Mouse (Mus musculus) heart, embryonic 15.5 days (tissue): ENCODE measurements around the gene Tln2. TPM values are rescaled to one million over a fixed set of nuclear protein-coding genes. Genes with fewer than 3 reads are reported as not detected.

Source experiments
- ATAC-seq: fragments of 200-750 bp; cut with Nextera tagmentation; replicated peaks from 2 replicates; pipeline ENCODE4 v1.8.0; 2017; ENCODE audit warnings: low read depth, moderate TSS enrichment; ENCODE audit not compliant: insufficient number of reproducible peaks, insufficient read depth, low FRiP score
- H3K27ac ChIP-seq: fragments of 300-500 bp; sonication (generic); 2 replicates; pipeline ENCODE4 v1.5.1; 2015; ENCODE audit warnings: mild to moderate bottlenecking, inconsistent platforms
- H3K27me3 ChIP-seq: fragments of 300-500 bp; sonication (generic); 2 replicates; pipeline ENCODE4 v1.6.1; 2015; ENCODE audit warnings: inconsistent platforms
- H3K36me3 ChIP-seq: fragments of 300-500 bp; sonication (generic); 2 replicates; pipeline ENCODE4 v1.6.1; 2015; ENCODE audit warnings: mild to moderate bottlenecking, inconsistent platforms
- H3K4me1 ChIP-seq: fragments of 300-500 bp; sonication (generic); replicated peaks from 2 replicates; pipeline ENCODE4 v1.6.1; 2015; ENCODE audit warnings: inconsistent platforms
- H3K4me2 ChIP-seq: fragments of 300-500 bp; sonication (generic); 2 replicates; pipeline ENCODE4 v1.6.1; 2015; ENCODE audit warnings: inconsistent platforms, mild to moderate bottlenecking, moderate library complexity
- H3K4me3 ChIP-seq: fragments of 300-500 bp; sonication (generic); 2 replicates; pipeline ENCODE4 v1.5.1; 2015; ENCODE audit warnings: mild to moderate bottlenecking, inconsistent platforms
- H3K9ac ChIP-seq: fragments of 300-500 bp; sonication (generic); 2 replicates; pipeline ENCODE4 v1.6.1; 2015; ENCODE audit warnings: mild to moderate bottlenecking, inconsistent platforms
- H3K9me3 ChIP-seq: fragments of 300-500 bp; sonication (generic); replicated peaks from 2 replicates; pipeline ENCODE4 v1.6.1; 2016; ENCODE audit warnings: inconsistent platforms
- WGBS: fragments of 180-500 bp; shearing (Covaris S2); methylation state at CpG from one replicate; pipeline ENCODE4 v1.1.7; 2015; ENCODE audit warnings: mixed read lengths; 5-methylcytosine and 5-hydroxymethylcytosine counted together
- polyA plus RNA-seq: library from polyadenylated mRNA; unstranded; fragments of >200 nt; fragmentation: Nextera tagmentation; extraction: Ambion mirVana; gene quantifications from 2 replicates; pipeline ENCODE4 v1.2.1, GENCODE M21; 2015

The Tln2 gene
- polyA plus RNA-seq, 1 experiment from 2014 or later: 65.7 TPM

DNA sequence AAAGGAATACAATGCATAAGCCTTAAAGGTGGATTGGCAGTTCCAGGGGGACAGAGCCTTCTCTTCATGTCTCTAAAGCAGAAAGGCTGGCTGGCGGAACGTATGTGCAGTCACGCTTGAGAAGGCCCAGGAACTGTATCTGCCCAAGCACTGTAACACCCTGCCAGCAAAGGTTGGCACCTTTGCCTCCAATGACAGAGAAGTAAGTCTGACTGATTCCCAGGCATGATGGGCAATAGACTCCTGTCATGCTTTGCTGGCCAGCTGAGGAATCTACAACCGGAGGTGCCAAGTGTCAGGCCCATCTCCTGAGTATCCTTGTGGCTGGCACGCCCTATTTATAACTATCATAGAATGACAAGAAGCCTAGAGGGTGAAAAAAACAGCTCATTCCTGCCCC, 83.3 kb downstream of the Tln2 start:
- H3K27ac ChIP-seq: no peak overlapping the region
- no peak overlapping the region for H3K4me3 ChIP-seq
- no peaks in the 10 kb centered on the region for H3K27me3 ChIP-seq
- no peak overlapping the region for H3K9ac ChIP-seq
- peaks cover 15% of the 10 kb centered on the region for H3K4me1 ChIP-seq
- H3K9me3 ChIP-seq: no peaks in the 10 kb centered on the region
- WGBS: 91% methylated on average over 5 of the region's 5 CpGs
- H3K36me3 ChIP-seq: no peaks in the 10 kb centered on the region
- H3K4me2 ChIP-seq: no peak overlapping the region
- ATAC-seq: no peak

DNA sequence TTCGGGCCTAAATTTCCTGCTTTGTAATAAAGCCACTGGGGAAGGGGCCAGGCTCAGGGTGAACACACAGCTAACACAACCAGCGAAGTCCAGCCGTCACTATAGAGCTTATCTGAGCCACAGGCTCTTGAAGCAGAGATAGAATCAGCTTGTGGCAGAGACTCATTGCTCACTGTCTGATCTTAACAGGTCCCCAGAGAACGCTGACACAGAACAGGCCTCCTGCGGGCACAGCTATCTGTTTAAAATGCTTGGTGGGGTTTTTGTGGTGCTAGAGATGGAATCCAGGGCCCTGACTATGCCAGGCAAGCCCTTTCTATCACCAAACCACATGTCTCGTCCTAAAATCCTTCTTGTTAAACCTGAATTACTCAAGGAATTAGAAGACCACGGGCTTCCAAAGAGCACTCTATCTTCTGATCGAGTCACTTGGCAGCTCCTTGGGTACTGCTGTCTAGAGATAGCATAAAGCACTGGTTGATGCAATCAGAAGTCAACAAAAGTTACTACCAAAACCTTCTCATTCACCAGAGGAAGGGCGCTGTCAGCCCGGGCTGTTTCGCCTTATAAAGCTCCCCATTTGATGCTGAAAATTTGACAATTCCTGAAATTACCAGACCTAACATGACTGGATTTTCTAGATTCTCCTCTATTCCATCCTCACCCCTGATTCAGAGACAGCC, 95.9 kb downstream of the Tln2 start:
- Histone ChIP-seq H3K27ac (peak overlapping the region; percentile 56), H3K4me1 (peaks cover 22% of the 10 kb centered on the region), H3K9ac (no peak overlapping the region), H3K27me3 (no peaks in the 10 kb centered on the region), H3K36me3 (no peaks in the 10 kb centered on the region), H3K4me3 (no peak overlapping the region), H3K4me2 (no peak overlapping the region), H3K9me3 (no peaks in the 10 kb centered on the region)
- WGBS: 35% methylated on average over 11 of the region's 11 CpGs
- peak; percentile 53 for ATAC-seq

DNA sequence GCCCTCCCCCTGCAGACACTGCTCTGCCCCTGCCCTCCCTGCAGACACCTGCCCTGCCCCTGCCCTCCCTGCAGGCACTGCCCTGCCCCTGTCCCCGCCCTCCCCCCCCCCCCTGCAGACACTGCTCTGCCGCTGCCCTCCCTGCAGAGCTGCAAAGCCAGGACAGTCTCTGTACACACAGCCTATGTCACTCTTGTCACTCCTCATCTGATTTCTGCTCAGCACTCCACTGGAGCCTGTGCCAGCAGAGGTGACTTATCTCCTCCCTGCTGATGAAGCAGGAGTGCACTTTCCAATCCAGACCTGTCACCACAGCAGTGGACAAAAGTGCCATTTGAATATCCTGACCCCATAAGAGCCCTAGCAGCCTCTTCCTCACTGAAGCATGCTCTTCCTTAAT, 118.0 kb downstream of the Tln2 start:
- no peak overlapping the region for H3K4me2 ChIP-seq
- no peak overlapping the region for H3K4me3 ChIP-seq
- no peak overlapping the region for H3K9ac ChIP-seq
- no peaks in the 10 kb centered on the region for H3K27me3 ChIP-seq
- peak overlapping the region; percentile 37 for H3K27ac ChIP-seq
- H3K36me3 ChIP-seq: no peaks in the 10 kb centered on the region
- peaks cover 12% of the 10 kb centered on the region for H3K4me1 ChIP-seq
- peak; percentile 82 for ATAC-seq
- no CpG with 5 or more reads among the region's 2 CpGs for WGBS
- H3K9me3 ChIP-seq: no peaks in the 10 kb centered on the region

DNA sequence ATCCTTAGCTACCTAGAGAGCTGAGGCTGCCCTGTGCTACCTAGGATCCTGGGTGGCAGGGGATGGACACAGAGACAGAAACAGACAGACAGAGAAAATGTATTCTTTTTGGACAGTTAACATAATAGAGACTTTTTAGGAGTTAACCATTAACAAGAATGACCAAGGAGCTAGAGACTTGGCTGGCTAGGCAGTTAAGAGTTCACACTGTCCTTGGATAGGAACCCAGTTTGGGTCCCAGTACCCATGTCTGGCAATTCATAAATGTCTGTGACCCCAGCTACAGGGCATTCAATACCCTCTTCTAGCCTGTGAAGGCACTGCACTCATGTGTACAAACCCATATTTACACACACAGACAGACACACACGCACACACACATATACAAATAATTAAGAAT, 122.0 kb downstream of the Tln2 start:
- no peak overlapping the region for H3K9ac ChIP-seq
- H3K4me1 ChIP-seq: peaks cover 32% of the 10 kb centered on the region
- no peaks in the 10 kb centered on the region for H3K36me3 ChIP-seq
- WGBS: 89% methylated on average over 1 of the region's 1 CpGs
- H3K9me3 ChIP-seq: no peaks in the 10 kb centered on the region
- H3K4me2 ChIP-seq: no peak overlapping the region
- no peaks in the 10 kb centered on the region for H3K27me3 ChIP-seq
- H3K4me3 ChIP-seq: no peak overlapping the region
- no peak overlapping the region for H3K27ac ChIP-seq
- no peak for ATAC-seq

DNA sequence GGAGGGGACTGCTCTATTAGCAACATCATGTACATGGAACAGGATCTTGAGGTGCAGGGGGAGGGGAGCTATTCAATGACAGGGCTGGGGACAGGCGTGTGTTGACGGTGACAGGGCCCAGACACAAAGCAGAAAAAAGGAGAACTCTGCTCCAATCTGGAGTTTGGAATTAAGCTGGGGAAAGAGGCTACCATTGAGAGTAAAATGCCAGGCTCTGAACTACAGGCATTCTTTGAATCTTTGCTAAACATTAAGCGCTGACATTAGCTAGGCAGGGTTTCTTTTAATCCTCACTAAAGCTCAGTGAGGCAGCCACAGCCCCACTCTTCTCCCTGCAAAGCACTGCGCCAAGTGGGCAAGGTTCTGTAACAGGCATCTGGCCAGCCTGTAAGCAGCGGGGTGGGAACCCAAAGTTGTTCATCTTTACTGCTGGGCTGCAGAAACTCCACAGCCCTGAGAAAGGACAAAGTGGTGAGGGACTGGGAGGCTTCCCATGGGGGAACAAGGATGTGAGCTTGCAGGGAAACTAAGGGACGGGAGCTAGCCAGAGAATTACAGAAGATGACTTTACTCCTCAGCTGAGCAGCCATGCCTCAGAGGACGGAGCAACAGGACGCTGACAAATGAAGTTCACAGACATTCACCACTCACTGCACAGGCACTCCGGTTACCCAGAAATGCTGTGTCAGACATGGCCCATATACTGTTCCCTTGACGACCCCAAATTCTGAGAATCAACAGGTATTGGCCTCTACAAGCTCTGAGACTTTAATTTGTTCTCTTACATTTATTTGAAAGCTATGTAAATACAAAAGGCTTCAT, 124.0 kb downstream of the Tln2 start:
- Histone ChIP-seq H3K27ac (peak overlapping the region; percentile 84), H3K4me2 (peak overlapping the region; percentile 30), H3K36me3 (no peaks in the 10 kb centered on the region), H3K9ac (no peak overlapping the region), H3K4me1 (peaks cover 30% of the 10 kb centered on the region), H3K4me3 (no peak overlapping the region), H3K9me3 (no peaks in the 10 kb centered on the region), H3K27me3 (no peaks in the 10 kb centered on the region)
- ATAC-seq: peak; percentile 59; the same call in 1 of the 2 replicates
- WGBS: 29% methylated on average over 10 of the region's 10 CpGs

DNA sequence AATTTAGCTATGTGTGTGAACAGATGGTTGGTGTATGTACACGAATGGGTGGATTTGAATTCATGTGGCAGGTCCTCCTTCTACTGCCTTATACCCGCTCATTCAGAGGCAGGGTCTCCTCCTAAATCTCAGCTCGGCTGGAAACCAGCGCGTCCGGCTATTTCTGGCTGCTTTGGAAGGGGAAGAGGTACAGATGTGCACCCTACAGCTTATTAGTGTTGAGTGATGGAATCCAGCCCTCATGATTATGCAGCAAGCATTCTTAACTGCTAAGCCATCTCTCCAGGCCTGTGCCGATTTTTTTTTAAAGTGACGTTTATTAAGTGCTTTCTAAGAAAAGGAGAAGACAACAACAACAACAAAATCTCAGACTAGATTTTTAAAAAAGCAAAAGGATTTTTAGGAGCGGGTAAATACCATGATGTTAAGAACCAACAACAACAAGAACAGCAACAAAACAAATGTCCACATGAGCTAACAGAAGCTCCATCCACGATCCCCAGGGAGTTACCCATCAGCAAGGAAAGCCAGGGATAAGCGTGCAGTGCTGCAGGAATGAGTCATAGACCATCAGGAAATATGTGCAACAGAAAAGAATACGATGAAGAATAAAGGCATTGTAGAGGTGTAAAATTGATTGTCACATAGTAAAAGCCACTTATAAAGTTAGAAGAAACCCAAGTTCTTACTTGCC, 130.2 kb downstream of the Tln2 start:
- ATAC-seq: peak; percentile 76
- peak overlapping the region; percentile 31 for H3K4me3 ChIP-seq

DNA sequence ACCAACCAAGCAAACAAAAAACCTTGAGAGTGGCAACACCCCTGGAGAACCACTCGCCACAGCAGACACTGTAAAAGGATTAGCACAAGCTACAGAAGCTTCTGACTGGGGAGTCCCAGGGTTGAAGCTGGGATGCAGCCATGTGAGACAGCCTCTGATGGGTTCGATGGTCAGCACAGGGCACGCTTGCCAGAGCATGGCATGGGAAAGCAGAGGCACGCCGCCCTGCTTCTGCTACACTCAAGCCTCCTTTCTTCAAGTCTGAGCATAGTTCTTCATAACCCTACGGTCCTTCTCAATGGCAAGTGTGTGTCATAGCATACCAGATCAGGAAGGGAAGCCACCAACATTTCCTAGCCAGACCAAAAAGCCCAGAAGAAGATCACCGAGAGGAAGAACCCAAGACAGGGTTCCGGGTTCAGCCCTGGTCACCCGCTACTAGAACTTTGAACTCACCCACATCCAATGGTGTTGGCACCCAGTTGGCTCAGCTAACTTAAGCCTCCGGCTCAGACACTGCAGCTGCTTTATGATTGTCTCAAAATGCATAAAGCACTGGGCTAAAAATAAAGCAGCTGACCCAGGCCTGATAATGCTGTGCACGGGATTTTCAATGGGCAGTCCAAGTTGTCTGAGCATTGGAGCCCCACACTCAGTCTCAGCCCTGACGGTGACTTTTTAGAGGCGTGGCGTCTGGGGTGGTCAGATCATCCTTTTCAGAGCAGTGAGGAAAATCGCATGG, 131.0 kb downstream of the Tln2 start:
- Histone ChIP-seq H3K4me2 (peak overlapping the region; percentile 63), H3K4me1 (peaks cover 44% of the 10 kb centered on the region), H3K9me3 (no peaks in the 10 kb centered on the region), H3K4me3 (peak overlapping the region; percentile 31), H3K36me3 (no peaks in the 10 kb centered on the region), H3K27me3 (no peaks in the 10 kb centered on the region), H3K9ac (no peak overlapping the region), H3K27ac (peak overlapping the region; percentile 88)
- 43% methylated on average over 15 of the region's 15 CpGs for WGBS
- ATAC-seq: peak; percentile 81

More for the DNA sequence above, 130.2 kb downstream of the Tln2 start:
- Histone ChIP-seq H3K4me1 (peaks cover 39% of the 10 kb centered on the region), H3K36me3 (no peaks in the 10 kb centered on the region), H3K27ac (peak overlapping the region; percentile 88), H3K9me3 (no peaks in the 10 kb centered on the region), H3K27me3 (no peaks in the 10 kb centered on the region), H3K4me2 (peak overlapping the region; percentile 63), H3K9ac (no peak overlapping the region)
- WGBS: 30% methylated on average over 12 of the region's 12 CpGs

DNA sequence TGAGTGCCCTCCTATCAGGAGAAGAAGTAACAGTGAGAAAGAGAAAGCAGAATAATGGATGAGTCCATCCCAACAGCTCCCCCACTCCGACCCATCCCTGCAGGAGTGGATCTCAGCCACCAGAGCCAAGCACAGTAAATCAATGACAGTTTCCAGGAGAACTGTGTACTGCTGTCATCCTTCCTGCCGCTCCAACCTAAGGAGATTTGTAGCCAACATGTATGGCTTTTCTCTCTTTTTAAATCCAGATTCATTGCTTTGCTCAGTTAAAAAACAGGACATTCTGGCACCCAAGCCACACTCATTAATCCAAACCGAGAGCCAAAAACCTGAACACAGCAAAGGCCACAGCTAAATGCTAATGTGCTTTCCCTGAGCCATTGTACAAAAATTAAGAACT, 133.2 kb downstream of the Tln2 start:
- no peaks in the 10 kb centered on the region for H3K36me3 ChIP-seq
- no peak overlapping the region for H3K4me2 ChIP-seq
- peaks cover 39% of the 10 kb centered on the region for H3K4me1 ChIP-seq
- no peaks in the 10 kb centered on the region for H3K27me3 ChIP-seq
- ATAC-seq: no peak
- H3K9ac ChIP-seq: no peak overlapping the region
- no peaks in the 10 kb centered on the region for H3K9me3 ChIP-seq
- no peak overlapping the region for H3K4me3 ChIP-seq
- H3K27ac ChIP-seq: peak overlapping the region; percentile 20; the same call in 1 of the 2 replicates
- WGBS: 67% methylated on average over 3 of the region's 3 CpGs

DNA sequence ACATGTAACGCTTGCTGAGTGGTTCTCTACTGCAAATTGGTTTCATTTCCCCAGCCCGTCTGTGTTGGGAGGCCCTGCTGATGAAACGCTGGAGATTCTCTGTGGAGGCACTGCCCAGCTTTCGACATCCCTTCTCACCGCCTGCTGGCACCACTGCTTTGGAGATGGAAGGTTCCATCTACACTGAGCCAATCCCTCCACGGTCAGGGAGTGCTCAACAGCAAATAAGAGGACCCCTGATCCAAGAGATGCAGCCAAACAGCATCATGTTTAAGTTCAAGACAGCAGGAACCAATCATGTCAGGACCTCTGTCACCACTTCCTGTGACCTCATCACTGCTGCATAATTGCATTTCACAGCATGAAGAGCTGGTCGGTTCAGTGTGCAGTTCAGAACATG, 135.4 kb downstream of the Tln2 start:
- Histone ChIP-seq H3K36me3 (no peaks in the 10 kb centered on the region), H3K9ac (no peak overlapping the region), H3K4me3 (no peak overlapping the region), H3K9me3 (no peaks in the 10 kb centered on the region), H3K4me1 (peaks cover 30% of the 10 kb centered on the region), H3K27ac (0 out of 2 replicates have a peak overlapping the region, but pooled peaks have one; percentile 7), H3K27me3 (no peaks in the 10 kb centered on the region), H3K4me2 (no peak overlapping the region)
- WGBS: 51% methylated on average over 7 of the region's 7 CpGs
- no peak for ATAC-seq

DNA sequence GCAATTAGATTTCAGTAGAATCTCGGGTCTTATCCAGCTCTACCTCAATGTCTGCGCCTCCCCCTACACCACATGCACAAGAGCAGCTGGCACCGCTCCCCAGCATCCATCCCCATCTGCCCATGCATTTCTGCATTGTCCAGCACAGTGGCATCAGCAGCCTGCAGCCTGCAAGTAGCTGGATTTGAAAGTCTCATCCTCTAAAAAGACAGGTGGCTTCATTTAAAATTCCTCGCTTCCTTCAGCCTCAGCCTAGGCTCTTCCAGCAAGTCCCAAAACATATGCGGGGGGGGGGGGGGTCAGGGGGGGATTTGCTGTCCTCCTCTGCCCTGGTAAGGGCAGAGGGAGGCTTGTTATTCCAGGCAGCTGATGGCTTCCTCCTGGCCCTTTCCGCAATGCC, 141.4 kb downstream of the Tln2 start:
- Histone ChIP-seq H3K9ac (no peak overlapping the region), H3K4me3 (no peak overlapping the region), H3K4me2 (no peak overlapping the region), H3K9me3 (no peaks in the 10 kb centered on the region), H3K36me3 (no peaks in the 10 kb centered on the region), H3K27ac (no peak overlapping the region), H3K27me3 (no peaks in the 10 kb centered on the region), H3K4me1 (peaks cover 6% of the 10 kb centered on the region; the same call in 1 of the 2 replicates)
- ATAC-seq: no peak
- 62% methylated on average over 6 of the region's 6 CpGs for WGBS

DNA sequence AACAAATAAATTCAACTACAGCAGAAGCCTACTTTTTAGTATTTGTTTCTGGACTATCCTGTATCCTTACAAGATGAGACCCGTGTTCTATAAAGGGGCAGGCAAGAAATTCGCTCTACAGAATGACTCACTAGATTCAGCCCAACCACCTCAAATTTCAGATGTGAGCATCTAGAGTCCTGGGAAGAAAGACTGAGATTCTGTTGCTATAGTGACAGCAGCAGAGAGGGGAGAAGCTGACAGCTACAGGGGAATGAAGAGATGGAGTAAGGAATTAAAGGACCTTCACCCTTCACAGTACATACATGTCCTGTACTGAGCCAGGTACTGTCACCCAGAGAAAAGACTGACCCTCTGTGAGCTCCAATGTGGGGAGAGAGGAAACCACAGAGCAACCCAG, 148.8 kb downstream of the Tln2 start:
- Histone ChIP-seq H3K9me3 (no peaks in the 10 kb centered on the region), H3K4me3 (no peak overlapping the region), H3K9ac (no peak overlapping the region), H3K27me3 (no peaks in the 10 kb centered on the region), H3K4me2 (no peak overlapping the region), H3K27ac (no peak overlapping the region), H3K36me3 (no peaks in the 10 kb centered on the region), H3K4me1 (no peaks in the 10 kb centered on the region; the same call in none of the 2 replicates)
- 78% methylated on average over 2 of the region's 2 CpGs for WGBS
- no peak for ATAC-seq
